Mouse (Mus musculus): ENCODE results near the gene Osgin1.

- TF ChIP-seq CTCF (IDR thresholded peaks at IDR 0.05; ENCODE audit: low read depth) (no peak), EP300 (optimal IDR thresholded peaks at IDR 0.05) (no peak)
These were observed 44.8 kb downstream of the Osgin1 start for GRCm38 (mm10) chr8:119478684-119479083.
